Mouse (Mus musculus) embryo, embryonic 9.5 days (tissue): ENCODE data around the gene Nup62cl.

Experiments used
- DNase-seq: peaks from one replicate; pipeline ENCODE4 v3.0.0-alpha.2; 2017; ENCODE audit errors: extremely low spot score

Nup62cl gene

DNA sequence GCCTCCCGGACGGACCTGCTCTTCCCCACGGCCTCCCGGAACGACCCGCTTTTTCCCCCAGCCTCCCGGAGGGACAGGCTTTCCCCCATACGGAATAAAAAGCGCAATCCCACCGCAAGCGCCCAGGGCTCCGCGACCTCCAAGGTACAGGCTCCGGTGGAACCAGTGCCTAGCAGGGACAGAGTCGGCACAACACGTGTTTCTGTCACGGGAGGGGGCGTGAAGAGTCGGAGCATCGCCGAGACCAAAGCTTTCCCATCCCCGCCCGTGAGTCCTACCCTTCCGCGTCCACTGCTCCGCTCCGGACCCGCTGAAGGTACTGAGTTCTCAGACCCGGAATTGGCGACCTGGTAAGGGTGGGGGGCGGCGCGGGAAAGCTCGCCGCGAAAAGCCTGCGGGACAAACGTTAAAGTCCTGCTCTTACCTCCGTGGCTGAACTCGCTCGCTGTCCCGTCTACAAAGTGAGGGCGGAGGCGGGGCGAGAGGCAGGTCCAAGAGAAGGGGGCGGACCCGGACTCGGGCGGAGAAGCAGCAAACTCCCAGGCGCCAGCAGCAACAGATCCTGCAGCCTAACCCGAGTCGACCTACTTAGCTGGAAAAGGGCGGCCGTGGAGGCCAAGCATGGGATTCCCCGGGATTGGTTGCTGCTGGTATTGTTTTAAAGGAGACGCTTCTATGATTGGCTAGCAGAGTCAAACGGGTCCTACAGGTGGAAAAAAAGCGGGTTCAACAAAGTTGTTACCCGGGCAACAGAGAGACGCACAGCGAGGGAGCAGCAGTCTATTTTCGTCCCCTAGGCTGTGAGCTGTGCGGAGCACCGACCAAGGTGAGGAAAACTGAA lies at the start of gene Nup62cl, which contains the start of gene Pih1h3b:
Nup62cl (minus strand) TSS at position 578 of the 841 bp plus-strand sequence.
Pih1h3b (plus strand) TSS at position 745 of the 841 bp plus-strand sequence.
- peak; percentile 42 for DNase-seq

DNA sequence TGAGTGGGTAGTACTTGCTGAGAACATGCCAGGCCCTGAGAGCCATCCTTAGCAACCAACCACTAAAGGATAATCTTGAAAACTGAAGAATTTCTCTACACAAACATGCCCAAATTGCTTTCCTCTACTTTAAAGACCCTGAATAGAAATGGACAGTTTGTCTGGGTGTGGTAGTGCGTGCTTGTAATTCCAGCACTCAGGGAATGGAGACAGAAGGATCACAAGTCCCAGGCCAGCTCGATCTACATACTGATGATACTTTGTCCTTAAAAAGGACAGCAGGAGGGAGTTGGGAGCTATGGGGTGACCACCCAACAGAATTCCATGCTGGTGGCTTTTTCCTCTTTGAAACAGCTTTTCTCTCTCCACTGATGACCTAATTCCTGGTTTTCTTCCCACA lies 31.6 kb upstream of the Nup62cl start:
- DNase-seq, result no peak

GRCm38 (mm10) chrX:140082535-140082934 lies 20.0 kb upstream of the Nup62cl start:
- DNase-seq, result no peak

DNA sequence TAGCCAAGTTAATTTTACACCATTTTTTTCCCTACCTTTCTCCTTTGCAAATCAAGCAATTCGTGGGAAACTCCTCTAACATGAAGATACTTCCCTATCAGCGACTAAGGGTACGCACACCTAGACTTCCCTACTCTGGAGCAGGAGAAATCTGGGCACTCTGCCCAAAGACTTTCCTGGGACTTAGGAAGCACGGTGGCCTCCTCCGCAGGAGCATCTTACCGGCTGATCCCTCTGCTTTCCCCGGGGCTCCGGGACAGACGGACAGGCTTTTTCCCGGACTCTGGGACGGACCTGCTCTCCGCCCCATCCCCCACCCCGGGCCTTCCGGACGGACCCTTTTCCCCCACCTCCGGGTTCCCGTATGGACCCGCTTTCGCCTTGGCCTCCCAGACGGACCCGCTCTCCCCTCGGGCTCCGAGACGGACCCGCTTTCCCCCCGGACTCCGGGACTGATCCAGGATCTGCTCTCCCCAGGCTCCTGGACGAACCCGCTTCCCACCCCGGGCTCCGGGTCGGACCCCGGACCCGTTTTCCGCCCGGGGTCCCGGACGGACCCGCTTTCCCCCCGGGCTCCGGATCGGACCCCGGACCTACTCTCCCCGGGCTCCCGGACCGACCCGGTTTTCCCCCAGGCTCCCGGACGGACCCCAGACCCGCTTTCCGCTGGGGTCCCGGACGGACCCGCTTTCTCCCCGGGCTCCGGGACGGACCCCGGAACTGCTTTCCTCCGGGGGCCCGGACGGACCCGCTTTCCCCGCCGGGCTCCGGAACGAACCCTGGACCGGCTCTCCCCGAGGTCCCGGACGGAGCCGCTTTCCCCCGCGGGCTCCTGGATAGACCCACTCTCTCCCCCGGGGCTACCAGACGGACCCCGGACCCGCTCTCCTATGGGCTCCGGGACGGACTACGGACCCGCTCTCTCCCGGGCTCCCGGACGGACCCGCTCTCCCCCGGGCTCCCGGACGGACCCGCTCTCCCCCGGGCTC lies 1.3 kb downstream of the Nup62cl start:
- peak; percentile 19 for DNase-seq

DNA sequence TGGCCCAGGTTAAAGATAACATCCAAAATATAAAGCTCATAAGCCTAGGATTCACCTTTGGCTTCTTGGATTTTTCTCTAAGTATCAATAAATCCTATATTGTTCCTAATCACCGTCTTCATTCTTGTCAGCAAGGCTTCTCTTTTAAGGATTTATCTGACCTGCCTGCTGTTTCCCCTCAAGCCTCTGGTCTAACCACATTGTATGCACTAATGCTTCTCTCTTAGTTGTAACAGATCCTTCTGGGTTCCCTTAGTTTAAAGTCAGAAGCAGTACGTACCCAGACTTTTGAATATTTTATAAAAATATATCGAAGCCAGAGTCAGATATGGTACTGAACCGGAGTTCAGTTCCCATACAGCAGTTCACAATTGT lies 63.8 kb downstream of the Nup62cl start:
- no peak for DNase-seq

- DNase-seq, result peak; percentile 55
These were observed 64.5 kb downstream of the Nup62cl start, which contains the start of gene Rbm41 for GRCm38 (mm10) chrX:139997740-139998690. Rbm41 (minus strand) TSS chrX:139998595.

- DNase-seq, result no peak
These were observed 80.4 kb downstream of the Nup62cl start for GRCm38 (mm10) chrX:139982115-139982514.
